Mouse (Mus musculus): Measurements from ENCODE around the gene Trim29.
A peak's percentile ranks its signal among the peaks of the same experiment; 100 is the strongest.

The Trim29 gene

DNA sequence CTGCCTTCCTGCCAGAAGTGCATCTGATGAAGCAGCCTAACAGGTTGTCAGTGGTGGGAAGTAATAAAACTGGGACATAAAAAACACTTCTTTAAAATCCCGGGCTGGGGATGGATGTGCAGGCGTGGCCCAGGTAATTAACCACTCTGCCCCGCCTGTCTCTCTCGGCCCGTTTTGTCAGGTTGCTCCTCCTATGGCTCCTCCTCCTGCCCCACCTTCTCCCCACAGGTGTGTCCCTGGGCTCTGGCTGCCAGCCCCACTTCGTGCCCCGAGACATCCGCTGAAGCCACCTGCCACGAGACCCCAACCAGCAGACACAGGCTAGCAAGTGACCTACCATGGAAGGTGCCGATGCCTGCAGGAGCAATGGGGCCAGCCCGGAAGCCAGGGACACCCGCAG, at the start of gene Trim29:
Gene Trim29 (plus strand): TSS at position 311 of the 400 bp plus-strand sequence.
- no peak for DNase-seq

- no peak for DNase-seq
These were observed 49.3 kb upstream of the Trim29 start for GRCm38 (mm10) chr9:43261124-43261907.

- no peak for DNase-seq
These were observed 48.7 kb upstream of the Trim29 start for GRCm38 (mm10) chr9:43261941-43262340.

GRCm38 (mm10) chr9:43262390-43262789, 48.3 kb upstream of the Trim29 start:
- no peak for DNase-seq

GRCm38 (mm10) chr9:43262811-43263550, 47.7 kb upstream of the Trim29 start:
- no peak for DNase-seq

DNA sequence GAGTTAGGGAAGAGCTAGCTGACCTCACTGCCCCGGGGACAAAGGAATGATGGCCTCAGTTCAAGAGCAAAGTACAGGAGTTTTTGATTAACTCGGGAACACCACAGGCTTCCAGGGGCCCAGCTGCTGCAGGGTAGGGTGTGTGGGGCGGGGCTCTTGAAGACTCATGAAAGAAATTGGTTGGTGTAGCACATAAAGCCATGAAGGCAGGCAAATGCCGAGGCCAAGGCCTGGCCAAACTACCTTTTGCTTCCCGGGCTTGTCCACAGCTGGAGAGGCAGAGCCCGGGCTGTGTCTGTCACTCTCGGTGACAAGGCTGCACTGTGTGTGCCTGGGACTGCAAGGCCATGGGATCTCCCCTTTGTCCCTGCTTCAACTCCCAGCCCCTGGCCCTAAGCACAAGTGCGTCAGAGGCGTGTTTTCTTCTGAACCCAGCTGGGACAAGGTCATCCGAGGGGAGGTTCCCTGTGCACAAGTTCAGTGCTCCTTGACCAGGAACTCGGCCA, 46.6 kb upstream of the Trim29 start:
- no peak for DNase-seq

GRCm38 (mm10) chr9:43265194-43265593, 45.5 kb upstream of the Trim29 start:
- no peak for DNase-seq

DNA sequence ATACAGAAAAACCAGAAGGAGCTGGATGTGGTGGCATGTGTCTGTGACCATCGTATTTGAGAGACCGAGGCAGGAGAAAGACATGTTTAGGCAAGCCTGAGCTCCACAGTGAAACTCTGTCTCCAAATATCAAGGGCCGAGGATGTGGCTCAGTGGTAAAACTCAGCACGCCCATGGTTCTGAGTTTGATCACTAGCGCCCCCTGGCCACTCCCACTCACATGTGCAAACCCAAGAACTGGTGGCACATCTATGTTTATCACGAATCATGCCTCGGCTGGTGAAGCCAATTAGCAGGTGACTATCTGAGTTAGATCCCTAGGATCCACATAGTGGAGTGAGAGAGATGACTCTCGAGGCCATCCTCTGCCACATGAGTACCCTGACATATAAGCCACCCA, 43.3 kb upstream of the Trim29 start:
- DNase-seq, result no peak

- no peak for DNase-seq
These were observed 41.5 kb upstream of the Trim29 start for GRCm38 (mm10) chr9:43269166-43269565.

- DNase-seq, result no peak
These were observed 39.9 kb upstream of the Trim29 start for GRCm38 (mm10) chr9:43270723-43271252.

GRCm38 (mm10) chr9:43271761-43272518, 38.7 kb upstream of the Trim29 start:
- DNase-seq, result no peak

DNA sequence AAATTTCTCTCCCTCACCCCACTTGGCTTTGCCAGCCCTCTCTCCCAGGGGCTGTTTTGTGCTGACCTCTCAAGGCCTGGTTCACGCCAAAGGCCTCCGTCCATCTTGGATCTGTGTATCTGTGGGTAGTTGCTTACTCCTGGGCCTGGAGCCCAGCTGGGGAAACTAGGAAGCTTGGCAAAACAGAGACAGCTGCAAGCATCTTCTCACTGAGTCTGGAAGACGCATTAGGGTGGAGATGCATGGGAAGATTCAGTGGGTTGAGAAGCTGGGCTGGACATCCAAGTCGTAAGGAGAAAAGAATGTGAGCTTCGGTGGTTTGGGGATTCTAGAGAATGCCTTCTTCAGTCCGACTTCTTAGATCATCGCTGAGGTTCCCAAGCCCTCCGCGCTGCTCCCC, 36.9 kb upstream of the Trim29 start:
- DNase-seq, result no peak

- peak; percentile 67 for DNase-seq
These were observed 26.4 kb upstream of the Trim29 start for GRCm38 (mm10) chr9:43284284-43284683.

DNA sequence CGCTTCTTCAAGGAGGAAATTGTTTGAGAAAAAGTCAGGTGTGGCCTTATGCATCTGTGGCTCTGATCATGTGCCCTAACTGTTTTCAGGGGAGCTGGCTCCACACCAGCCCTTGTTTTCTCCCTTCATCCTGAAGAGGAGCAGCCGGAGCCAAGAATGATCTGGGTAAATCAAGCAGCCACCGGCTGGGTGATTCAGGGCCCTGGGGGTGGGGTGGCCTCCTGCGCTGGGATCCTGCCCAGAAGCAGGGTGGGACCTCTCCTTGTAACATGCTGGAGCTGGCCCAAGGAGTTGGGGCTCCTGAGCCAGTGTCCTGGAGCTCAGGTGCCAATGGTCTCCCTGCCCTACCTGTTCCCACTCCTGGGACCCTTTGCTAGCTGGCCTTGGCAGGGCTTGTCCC, 25.4 kb upstream of the Trim29 start:
- no peak for DNase-seq

GRCm38 (mm10) chr9:43286870-43287269, 23.8 kb upstream of the Trim29 start:
- peak; percentile 36 for DNase-seq

GRCm38 (mm10) chr9:43293058-43293457, 17.6 kb upstream of the Trim29 start:
- DNase-seq, result no peak

GRCm38 (mm10) chr9:43300394-43300793, 10.3 kb upstream of the Trim29 start:
- no peak for DNase-seq

DNA sequence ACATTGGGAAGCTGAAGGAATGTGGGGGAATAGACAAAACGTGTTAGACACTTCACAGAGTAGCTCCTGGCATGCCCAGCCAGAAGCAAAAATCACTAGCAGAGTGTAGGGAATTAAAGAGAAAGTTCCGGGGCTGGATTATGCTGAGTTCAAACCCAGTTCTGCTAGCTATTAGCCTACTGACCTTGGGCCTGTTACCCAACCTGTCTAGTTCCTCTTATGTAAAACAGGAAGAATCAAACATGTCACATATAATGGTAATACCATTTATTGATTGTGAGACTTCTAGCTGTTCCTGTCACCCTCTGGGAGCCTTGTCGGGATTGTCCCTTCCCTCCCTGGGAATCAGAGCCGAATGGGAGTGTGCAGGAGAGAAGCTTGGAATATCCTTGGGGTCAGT, 7.7 kb upstream of the Trim29 start:
- no peak for DNase-seq

DNA sequence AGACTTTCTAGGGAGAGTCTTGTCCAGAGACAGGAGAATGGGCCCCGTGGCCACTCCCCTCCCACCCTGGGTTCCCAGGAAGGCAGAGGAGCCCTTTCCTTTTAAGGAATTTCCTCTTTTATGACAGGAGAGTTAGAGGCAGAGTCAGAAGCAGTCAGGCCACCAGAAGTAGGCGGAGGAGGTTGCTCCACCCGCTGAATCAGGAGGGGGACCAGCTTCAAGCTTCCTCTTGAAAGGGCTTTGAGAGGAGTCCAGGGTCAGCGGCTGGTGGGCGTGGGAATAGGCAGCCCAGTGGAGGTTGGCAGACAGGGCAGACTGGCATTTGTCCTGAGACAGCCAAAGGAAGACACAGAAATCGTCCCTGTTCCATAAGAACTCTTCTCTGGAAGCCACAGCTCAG, 4.8 kb upstream of the Trim29 start:
- DNase-seq, result no peak

DNA sequence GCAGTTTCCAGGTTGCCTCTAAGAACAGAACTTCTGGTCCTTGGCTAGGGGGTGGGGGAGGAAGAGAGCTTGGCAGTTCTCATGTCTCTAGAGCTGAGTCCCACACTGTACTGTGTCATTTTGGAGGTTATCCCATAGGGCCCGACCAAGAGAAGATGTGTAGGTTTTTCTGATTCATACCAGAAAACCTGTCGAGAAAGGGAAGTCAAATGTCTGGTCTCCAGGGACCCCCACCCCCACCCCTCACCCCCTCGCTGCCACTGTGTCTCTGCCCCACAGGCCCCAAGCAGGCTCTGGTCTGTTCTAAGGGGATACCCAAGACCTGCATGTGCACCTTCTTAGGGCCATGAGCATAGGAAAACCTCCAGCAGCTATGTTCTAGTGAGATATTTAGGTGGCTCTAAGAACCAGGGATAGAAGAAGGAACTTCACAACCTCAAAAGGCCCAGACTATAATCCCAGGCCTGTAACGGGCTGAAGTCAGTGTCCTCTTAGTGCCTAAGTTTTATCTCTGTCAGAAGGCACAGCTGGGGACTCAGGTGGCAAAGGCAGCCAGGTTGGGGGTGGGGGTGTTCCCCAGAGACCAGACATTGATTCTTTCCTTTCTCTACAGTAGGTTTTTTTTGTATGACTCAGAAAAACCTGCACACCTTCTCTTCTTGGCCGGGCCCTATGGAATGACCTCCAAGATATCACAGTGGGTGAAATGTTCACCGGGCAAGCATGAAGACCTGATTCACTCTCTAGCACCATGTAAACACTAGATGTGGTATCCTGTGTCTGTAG, 1.4 kb upstream of the Trim29 start:
- DNase-seq, result no peak

DNA sequence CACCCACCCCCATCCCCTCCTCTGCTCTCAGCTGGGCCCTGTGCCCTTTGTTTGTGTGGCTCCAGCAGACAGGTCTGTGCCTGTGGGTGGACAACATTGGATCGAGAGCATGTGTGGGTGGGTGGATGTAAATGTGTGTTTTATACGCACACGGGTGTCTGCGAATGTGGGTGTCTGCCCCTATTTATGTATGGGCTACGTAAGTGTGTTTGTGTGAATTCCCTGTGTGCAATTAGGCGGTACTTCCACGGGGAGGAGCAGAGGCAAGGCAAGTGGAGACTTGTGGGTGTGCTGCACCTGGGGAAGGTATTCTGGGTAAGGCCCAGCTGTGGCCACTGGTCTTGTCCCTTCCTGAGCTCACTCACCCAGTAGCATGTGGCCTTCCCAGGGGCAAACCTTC, 1.5 kb downstream of the Trim29 start:
- no peak for DNase-seq

GRCm38 (mm10) chr9:43313805-43314204, 3.2 kb downstream of the Trim29 start:
- DNase-seq, result no peak
